Mouse (Mus musculus): ENCODE results near the gene Olfr649. TPM values are rescaled to one million over a fixed set of nuclear protein-coding genes. Genes with fewer than 3 reads are reported as not detected.

Olfr649 gene
- not detected in 2 replicates for polyA plus RNA-seq (2015; fragmentation: Nextera tagmentation; extraction: Ambion mirVana)

- WGBS = 85% methylated on average over 6 of the region's 6 CpGs
- no peaks in the 10 kb centered on the region for H3K9me3 ChIP-seq
- H3K4me2 ChIP-seq (replicated peaks) = no peak within 1 kb of the TSS
- H3K4me3 ChIP-seq = no peak within 1 kb of the TSS
- H3K36me3 ChIP-seq = no peaks in the 10 kb centered on the region
- H3K27ac ChIP-seq (replicated peaks) = no peak within 1 kb of the TSS
- no peaks in the 10 kb centered on the region for H3K27me3 ChIP-seq
- no peaks in the 10 kb centered on the region for H3K4me1 ChIP-seq
- ATAC-seq (replicated peaks) = no peak
- H3K9ac ChIP-seq (replicated peaks) = no peak within 1 kb of the TSS
Observed at GRCm38 (mm10) chr7:104195885-104196284, at the start of gene Olfr649. Gene Olfr649, minus strand, starts transcription at chr7:104195985.

GRCm38 (mm10) chr7:104244287-104245181 is 48.7 kb upstream of the Olfr649 start, which contains the start of gene Trim34a:
Gene Trim34a, plus strand, starts transcription at chr7:104244457.
- H3K9ac ChIP-seq (replicated peaks) = peak within 1 kb of the TSS; percentile 13; the same call in 1 of the 2 replicates
- ATAC-seq (replicated peaks) = peak; percentile 19; the same call in 1 of the 2 replicates
- H3K4me1 ChIP-seq = no peaks in the 10 kb centered on the region
- 13% methylated on average over 13 of the region's 13 CpGs for WGBS
- H3K9me3 ChIP-seq = no peaks in the 10 kb centered on the region
- H3K36me3 ChIP-seq = no peaks in the 10 kb centered on the region
- H3K27me3 ChIP-seq = no peaks in the 10 kb centered on the region
- peak within 1 kb of the TSS; percentile 30 for H3K4me3 ChIP-seq
- peak within 1 kb of the TSS; percentile 27 for H3K4me2 ChIP-seq (replicated peaks)
- no peak within 1 kb of the TSS for H3K27ac ChIP-seq (replicated peaks)

GRCm38 (mm10) chr7:104243616-104244015 is 47.8 kb upstream of the Olfr649 start:
- H3K4me2 ChIP-seq (replicated peaks) = no peak overlapping the region
- no peaks in the 10 kb centered on the region for H3K9me3 ChIP-seq
- no peak overlapping the region for H3K9ac ChIP-seq (replicated peaks)
- WGBS = 63% methylated on average over 1 of the region's 1 CpGs
- H3K4me1 ChIP-seq = no peaks in the 10 kb centered on the region
- no peak for ATAC-seq (replicated peaks)
- no peak overlapping the region for H3K27ac ChIP-seq (replicated peaks)
- H3K36me3 ChIP-seq = no peaks in the 10 kb centered on the region
- no peak overlapping the region for H3K4me3 ChIP-seq
- no peaks in the 10 kb centered on the region for H3K27me3 ChIP-seq

GRCm38 (mm10) chr7:104240857-104241256 is 45.1 kb upstream of the Olfr649 start:
- Histone ChIP-seq H3K4me1 (no peaks in the 10 kb centered on the region), H3K9ac (replicated peaks) (no peak overlapping the region), H3K27ac (replicated peaks) (no peak overlapping the region), H3K36me3 (no peaks in the 10 kb centered on the region), H3K4me2 (replicated peaks) (no peak overlapping the region), H3K4me3 (no peak overlapping the region), H3K27me3 (no peaks in the 10 kb centered on the region), H3K9me3 (no peaks in the 10 kb centered on the region)
- ATAC-seq (replicated peaks) = no peak

GRCm38 (mm10) chr7:104231203-104231602 is 35.4 kb upstream of the Olfr649 start:
- H3K27me3 ChIP-seq = no peaks in the 10 kb centered on the region
- no peaks in the 10 kb centered on the region for H3K9me3 ChIP-seq
- no peak for ATAC-seq (replicated peaks)
- no peak overlapping the region for H3K4me3 ChIP-seq
- H3K27ac ChIP-seq (replicated peaks) = no peak overlapping the region
- 22% methylated on average over 2 of the region's 2 CpGs for WGBS
- no peaks in the 10 kb centered on the region for H3K36me3 ChIP-seq
- no peaks in the 10 kb centered on the region for H3K4me1 ChIP-seq
- no peak overlapping the region for H3K9ac ChIP-seq (replicated peaks)
- H3K4me2 ChIP-seq (replicated peaks) = no peak overlapping the region

GRCm38 (mm10) chr7:104218701-104219569 is 23.1 kb upstream of the Olfr649 start, which contains the start of gene Trim6:
Gene Trim6, plus strand, starts transcription at chr7:104218793.
- Histone ChIP-seq H3K4me1 (peaks cover 5% of the 10 kb centered on the region; the same call in 1 of the 2 replicates), H3K36me3 (no peaks in the 10 kb centered on the region), H3K27me3 (no peaks in the 10 kb centered on the region), H3K9ac (replicated peaks) (no peak within 1 kb of the TSS), H3K9me3 (no peaks in the 10 kb centered on the region), H3K4me2 (replicated peaks) (peak within 1 kb of the TSS; percentile 34), H3K4me3 (peak within 1 kb of the TSS; percentile 14), H3K27ac (replicated peaks) (no peak within 1 kb of the TSS)
- WGBS = 3% methylated on average over 37 of the region's 37 CpGs
- peak; percentile 53; the same call in 1 of the 2 replicates for ATAC-seq (replicated peaks)

- Histone ChIP-seq H3K4me1 (peaks cover 5% of the 10 kb centered on the region; the same call in 1 of the 2 replicates), H3K9me3 (no peaks in the 10 kb centered on the region), H3K9ac (replicated peaks) (no peak overlapping the region), H3K36me3 (no peaks in the 10 kb centered on the region), H3K4me3 (no peak overlapping the region), H3K27me3 (no peaks in the 10 kb centered on the region), H3K4me2 (replicated peaks) (no peak overlapping the region), H3K27ac (replicated peaks) (no peak overlapping the region)
- no peak for ATAC-seq (replicated peaks)
- WGBS = 81% methylated on average over 2 of the region's 2 CpGs
Observed at GRCm38 (mm10) chr7:104217881-104218280, 22.1 kb upstream of the Olfr649 start.

GRCm38 (mm10) chr7:104216011-104216535 is 20.3 kb upstream of the Olfr649 start:
- Histone ChIP-seq H3K36me3 (no peaks in the 10 kb centered on the region), H3K27ac (replicated peaks) (no peak overlapping the region), H3K4me1 (peaks cover 5% of the 10 kb centered on the region; the same call in 1 of the 2 replicates), H3K4me2 (replicated peaks) (no peak overlapping the region), H3K9ac (replicated peaks) (no peak overlapping the region), H3K4me3 (no peak overlapping the region), H3K9me3 (no peaks in the 10 kb centered on the region), H3K27me3 (no peaks in the 10 kb centered on the region)
- 71% methylated on average over 1 of the region's 1 CpGs for WGBS
- ATAC-seq (replicated peaks) = no peak

- no peak overlapping the region for H3K4me2 ChIP-seq (replicated peaks)
- no peak for ATAC-seq (replicated peaks)
Observed at GRCm38 (mm10) chr7:104206197-104206596, 10.4 kb upstream of the Olfr649 start.

GRCm38 (mm10) chr7:104199822-104200221 is 4.0 kb upstream of the Olfr649 start:
- Histone ChIP-seq H3K4me2 (replicated peaks) (no peak overlapping the region), H3K27ac (replicated peaks) (no peak overlapping the region), H3K9ac (replicated peaks) (no peak overlapping the region), H3K4me3 (no peak overlapping the region), H3K9me3 (no peaks in the 10 kb centered on the region), H3K4me1 (no peaks in the 10 kb centered on the region), H3K27me3 (no peaks in the 10 kb centered on the region), H3K36me3 (no peaks in the 10 kb centered on the region)
- ATAC-seq (replicated peaks) = peak; percentile 60; the same call in 1 of the 2 replicates
- WGBS = 4% methylated on average over 5 of the region's 5 CpGs

More at GRCm38 (mm10) chr7:104206197-104206596, 10.4 kb upstream of the Olfr649 start:
- no peak overlapping the region for H3K9ac ChIP-seq (replicated peaks)
- no peaks in the 10 kb centered on the region for H3K36me3 ChIP-seq
- 95% methylated on average over 7 of the region's 7 CpGs for WGBS
- H3K27ac ChIP-seq (replicated peaks) = no peak overlapping the region
- no peak overlapping the region for H3K4me3 ChIP-seq
- no peaks in the 10 kb centered on the region for H3K27me3 ChIP-seq
- no peaks in the 10 kb centered on the region for H3K9me3 ChIP-seq
- no peaks in the 10 kb centered on the region for H3K4me1 ChIP-seq

GRCm38 (mm10) chr7:104191275-104191674 is 4.5 kb downstream of the Olfr649 start:
- no peak overlapping the region for H3K9ac ChIP-seq (replicated peaks)
- no peak overlapping the region for H3K4me2 ChIP-seq (replicated peaks)
- H3K27me3 ChIP-seq = no peaks in the 10 kb centered on the region
- no peak for ATAC-seq (replicated peaks)
- H3K36me3 ChIP-seq = no peaks in the 10 kb centered on the region
- no peaks in the 10 kb centered on the region for H3K4me1 ChIP-seq
- no peak overlapping the region for H3K4me3 ChIP-seq
- H3K9me3 ChIP-seq = no peaks in the 10 kb centered on the region
- no peak overlapping the region for H3K27ac ChIP-seq (replicated peaks)
- 63% methylated on average over 9 of the region's 9 CpGs for WGBS

Measured in forebrain, embryonic 15.5 days (tissue).